Mouse (Mus musculus) heart, postnatal 0 days (tissue): ENCODE measurements around the gene Plxnb2.

Experiments
- CTCF ChIP-seq: IDR thresholded peaks from 2 replicates; pipeline ENCODE4 v1.5.1; 2016; ENCODE audit warnings: antibody characterized with exemption, control low read depth, low read depth
- EP300 ChIP-seq: IDR thresholded peaks from 2 replicates; pipeline ENCODE4 v1.6.1; 2016; ENCODE audit warnings: antibody characterized with exemption, low read depth

GRCm38 (mm10) chr15:89196313-89196706 lies 15.7 kb upstream of the Plxnb2 start, which contains the start of gene Dennd6b:
- peak; percentile 91 for TF ChIP-seq EP300
- TF ChIP-seq CTCF, result peak; percentile 84
